Mouse (Mus musculus) heart, adult 2 months (tissue): ENCODE measurements at regions not wholly inside any gene's neighbourhood (a gene's known extent, or its start where the extent isn't known, plus 50 kb on each side); places are given as distances from the start of the nearest gene placed in this dataset.

ENCODE experiments used
- CTCF ChIP-seq: fragments of 200-600 bp; IDR thresholded peaks from 2 replicates; pipeline ENCODE4 v1.8.1; 2022; ENCODE audit warnings: antibody characterized with exemption, mild to moderate bottlenecking, moderate library complexity
- EP300 ChIP-seq: fragments of 200-500 bp; IDR thresholded peaks from 2 replicates; pipeline ENCODE4 v1.6.1; 2011; ENCODE audit warnings: low read depth, low read length, control low read depth; ENCODE audit not compliant: insufficient read depth
- POLR2A ChIP-seq: fragments of 200-500 bp; IDR thresholded peaks from 2 replicates; pipeline ENCODE4 v1.6.1; 2011; ENCODE audit warnings: mild to moderate bottlenecking, low read depth, low read length, control low read depth; ENCODE audit not compliant: insufficient read depth

DNA sequence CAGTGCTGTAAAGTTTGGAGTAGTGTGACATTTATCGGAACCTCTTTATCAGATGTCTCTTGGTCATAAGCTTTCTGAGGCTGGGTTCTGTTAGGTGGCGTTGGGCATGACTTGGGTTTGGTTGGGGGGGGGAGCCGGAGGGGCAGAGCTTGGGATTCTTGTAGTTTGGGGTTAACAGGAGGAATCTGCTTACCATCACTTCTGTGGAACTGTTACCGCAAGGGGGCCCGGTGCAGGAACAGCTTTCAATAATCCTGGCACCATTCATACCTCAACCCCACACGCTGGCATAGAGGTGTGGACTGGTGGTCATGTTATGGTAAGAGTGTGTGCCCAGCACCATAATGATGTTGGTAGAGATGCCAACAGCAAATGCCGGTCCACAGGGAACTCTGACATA lies 72.1 kb upstream of the Klf14 start:
- no peak for TF ChIP-seq CTCF
- no peak for TF ChIP-seq EP300
- no peak for TF ChIP-seq POLR2A
